Mouse (Mus musculus) midbrain, embryonic 12.5 days (tissue): ENCODE results near the gene Zbtb39. TPM values are rescaled to one million over a fixed set of nuclear protein-coding genes. Genes with fewer than 3 reads are reported as not detected.
"Not testable (repeated sequence)": the region's sequence is repeated elsewhere in the genome, so short reads cannot be mapped to it uniquely, and the experiment has no call there.

ENCODE experiments used
- ATAC-seq: fragments of 200-750 bp; cut with Nextera tagmentation; 2 replicates; pipeline ENCODE4 v1.8.0; 2017; ENCODE audit warnings: low read depth, moderate TSS enrichment, moderate library complexity; ENCODE audit not compliant: low FRiP score
- H3K27ac ChIP-seq: fragments of 300-500 bp; sonication (generic); replicated peaks from 2 replicates; pipeline ENCODE4 v1.5.1; 2016; ENCODE audit warnings: mild to moderate bottlenecking
- H3K27me3 ChIP-seq: fragments of 300-500 bp; sonication (generic); 2 replicates; pipeline ENCODE4 v1.6.1; 2016; ENCODE audit warnings: mild to moderate bottlenecking
- H3K36me3 ChIP-seq: fragments of 300-500 bp; sonication (generic); 2 replicates; pipeline ENCODE4 v1.6.1; 2016
- H3K4me1 ChIP-seq: fragments of 300-500 bp; sonication (generic); 2 replicates; pipeline ENCODE4 v1.6.1; 2016
- H3K4me2 ChIP-seq: fragments of 300-500 bp; sonication (generic); replicated peaks from 2 replicates; pipeline ENCODE4 v1.6.1; 2016; ENCODE audit warnings: mild to moderate bottlenecking, moderate library complexity
- H3K4me3 ChIP-seq: fragments of 300-500 bp; sonication (generic); 2 replicates; pipeline ENCODE4 v1.5.1; 2016; ENCODE audit warnings: mild to moderate bottlenecking
- H3K9ac ChIP-seq: fragments of 300-500 bp; sonication (generic); replicated peaks from 2 replicates; pipeline ENCODE4 v1.6.1; 2016; ENCODE audit warnings: mild to moderate bottlenecking, moderate library complexity
- H3K9me3 ChIP-seq: fragments of 300-500 bp; sonication (generic); 2 replicates; pipeline ENCODE4 v1.6.1; 2016; ENCODE audit warnings: mild to moderate bottlenecking
- WGBS: fragments of 180-500 bp; shearing (Covaris S2); methylation state at CpG from one replicate; pipeline ENCODE4 v1.1.7; 2016; 5-methylcytosine and 5-hydroxymethylcytosine counted together
- polyA plus RNA-seq: library from polyadenylated mRNA; unstranded; fragments of >200 nt; fragmentation: Nextera tagmentation; extraction: Ambion mirVana; gene quantifications from 2 replicates; pipeline ENCODE4 v1.2.1, GENCODE M21; 2016

Gene Zbtb39
- polyA plus RNA-seq, 1 experiment from 2014 or later: 6.2 TPM

DNA sequence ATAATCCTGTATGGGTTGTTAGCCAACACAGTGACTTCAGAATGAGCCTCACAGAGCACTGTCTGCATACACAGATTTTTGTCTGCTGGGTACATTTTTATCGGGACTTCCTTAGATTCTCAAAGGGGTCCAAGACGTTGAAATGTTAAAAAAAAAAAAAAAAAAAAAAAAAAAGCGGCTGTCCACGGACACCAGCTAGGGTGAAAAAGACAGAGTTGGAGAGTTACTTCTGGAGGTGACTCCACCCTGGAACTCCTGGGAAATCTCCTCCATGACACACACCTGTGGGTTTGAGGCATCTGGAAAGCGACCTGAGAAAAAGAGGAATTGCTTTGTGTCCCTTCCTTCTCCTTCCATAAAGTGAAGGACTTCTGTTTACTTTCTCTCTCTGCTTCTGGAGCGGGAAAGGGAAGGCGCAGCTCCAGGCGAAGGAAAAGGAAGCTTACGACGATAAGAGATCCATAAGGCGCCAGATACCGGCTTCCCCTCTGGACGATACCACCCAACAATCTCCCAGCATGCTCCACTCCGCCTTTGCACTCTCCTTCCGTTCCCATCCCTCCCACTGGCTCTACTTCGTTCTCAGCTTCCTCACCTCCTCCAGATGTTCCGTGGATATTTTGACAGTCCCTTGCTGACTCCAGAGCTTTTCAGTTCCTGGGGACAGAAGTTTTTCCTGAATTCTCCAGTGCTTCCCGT, 16.6 kb downstream of the Zbtb39 start:
- Histone ChIP-seq H3K4me3 (0 out of 2 replicates have a peak overlapping the region, but pooled peaks have one; percentile 12), H3K9me3 (no peaks in the 10 kb centered on the region), H3K36me3 (no peaks in the 10 kb centered on the region), H3K27me3 (no peaks in the 10 kb centered on the region), H3K27ac (no peak overlapping the region), H3K4me2 (peak overlapping the region; percentile 32), H3K9ac (no peak overlapping the region), H3K4me1 (no peaks in the 10 kb centered on the region)
- ATAC-seq: no peak
- WGBS: 45% methylated on average over 18 of the region's 18 CpGs

DNA sequence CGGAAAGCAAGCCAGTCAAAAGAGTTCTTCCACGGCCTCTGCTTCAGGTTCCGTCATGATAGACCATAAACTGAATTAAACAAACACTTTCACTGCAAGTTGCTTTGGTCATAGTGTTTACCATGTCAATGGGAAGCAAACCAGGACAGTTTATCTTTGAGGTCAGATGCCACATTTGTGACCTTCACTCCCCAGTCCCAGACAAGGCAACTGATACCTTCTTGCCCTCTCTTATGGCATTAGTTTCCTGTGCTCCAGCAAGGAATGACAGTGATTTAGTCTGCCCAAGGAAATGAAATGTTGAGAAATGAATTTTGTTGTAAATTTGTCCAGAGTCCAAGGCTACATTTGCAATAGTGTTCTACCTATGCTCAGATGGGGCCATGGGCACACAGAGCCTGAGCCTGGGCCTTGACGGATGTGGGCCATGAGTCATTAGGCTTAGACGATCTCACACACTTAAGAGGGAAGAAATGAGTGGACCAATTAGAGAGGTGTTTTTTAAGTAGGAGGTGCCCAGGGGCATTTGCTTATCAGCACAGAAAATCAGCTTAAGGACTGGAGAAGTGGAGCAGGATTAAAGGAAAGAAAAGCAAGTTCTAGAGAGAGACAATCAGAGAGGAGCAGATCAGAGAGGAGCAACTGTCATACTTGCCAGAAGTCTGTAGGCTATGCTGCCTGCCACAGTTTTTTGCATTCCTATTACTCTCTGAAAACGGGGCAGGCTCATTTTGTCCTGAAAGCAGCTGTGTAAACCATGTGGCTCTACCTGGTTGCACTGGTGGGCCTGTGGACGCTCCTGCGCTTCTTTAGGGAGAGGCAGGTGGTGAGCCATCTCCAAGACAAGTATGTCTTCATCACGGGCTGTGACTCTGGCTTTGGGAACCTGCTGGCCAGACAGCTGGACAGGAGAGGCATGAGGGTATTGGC, 20.1 kb downstream of the Zbtb39 start, which contains the start of the genes Rdh1 and Rdh16f1:
Gene Rdh1, plus strand, starts transcription at position 541 of the 930 bp plus-strand sequence.
Gene Rdh16f1, plus strand, starts transcription at position 607 of the 930 bp plus-strand sequence.
- Histone ChIP-seq H3K36me3 (no peaks in the 10 kb centered on the region), H3K4me2 (no peak within 1 kb of the TSS), H3K4me1 (no peaks in the 10 kb centered on the region), H3K27ac (no peak within 1 kb of the TSS), H3K4me3 (no peak within 1 kb of the TSS), H3K9me3 (no peaks in the 10 kb centered on the region), H3K9ac (no peak within 1 kb of the TSS), H3K27me3 (no peaks in the 10 kb centered on the region)
- ATAC-seq: no peak
- 78% methylated on average over 9 of the region's 9 CpGs for WGBS

DNA sequence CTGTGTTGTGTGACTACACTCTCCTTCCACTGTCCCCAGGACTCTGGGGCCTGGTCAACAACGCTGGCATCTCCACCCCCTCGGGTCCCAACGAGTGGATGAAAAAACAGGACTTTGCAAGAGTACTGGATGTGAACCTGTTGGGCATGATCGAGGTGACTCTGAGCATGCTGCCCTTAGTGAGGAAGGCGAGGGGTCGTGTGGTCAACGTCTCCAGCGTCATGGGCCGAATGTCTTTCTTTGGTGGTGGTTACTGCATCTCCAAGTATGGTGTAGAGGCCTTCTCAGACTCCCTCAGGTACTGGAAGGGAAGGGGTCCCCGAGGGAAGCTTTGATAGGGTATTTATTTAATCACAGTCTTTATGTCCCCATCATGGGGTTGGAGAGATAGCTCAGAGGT, 23.6 kb downstream of the Zbtb39 start:
- H3K4me2 ChIP-seq, ATAC-seq, H3K9ac ChIP-seq, H3K4me3 ChIP-seq, H3K36me3 ChIP-seq, H3K27me3 ChIP-seq, H3K9me3 ChIP-seq, H3K27ac ChIP-seq, H3K4me1 ChIP-seq: not testable (repeated sequence)
- WGBS: 90% methylated on average over 10 of the region's 10 CpGs

DNA sequence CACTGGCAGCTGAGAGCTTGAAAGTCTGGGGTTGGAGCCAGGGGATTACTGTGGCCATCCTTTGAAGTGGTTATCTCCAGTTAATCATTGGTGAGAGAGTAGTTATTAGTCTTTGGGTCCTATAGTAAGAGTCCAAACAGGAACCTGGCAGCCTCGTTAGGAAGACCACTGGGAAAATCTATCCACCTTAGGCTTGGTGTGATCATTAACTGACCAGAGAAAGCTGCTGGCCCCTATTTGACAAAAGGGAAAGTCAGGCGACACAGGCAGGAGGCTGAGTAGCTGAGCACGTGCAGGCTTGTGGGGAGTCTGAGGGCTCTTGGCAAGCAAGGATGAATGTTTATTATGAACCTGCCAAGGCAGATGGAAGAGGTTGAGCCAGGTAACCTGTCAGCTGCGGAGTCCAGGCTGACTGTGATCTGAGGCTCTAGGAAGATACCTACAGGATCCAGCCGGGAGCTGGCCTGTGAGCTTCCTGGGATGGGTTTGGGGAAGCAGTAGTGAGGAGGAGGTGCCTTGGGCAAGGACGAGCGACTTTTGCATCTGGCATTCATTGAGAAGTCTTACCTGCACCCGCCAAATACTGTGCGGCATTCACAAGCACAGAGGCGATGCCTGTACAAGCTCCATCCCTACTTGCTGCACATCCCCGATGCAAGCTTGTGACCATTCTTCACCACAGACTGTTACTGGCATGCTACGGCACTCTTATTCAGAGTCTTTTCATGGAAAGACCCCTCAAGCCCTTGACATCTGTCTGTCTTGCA, 24.8 kb downstream of the Zbtb39 start:
- Histone ChIP-seq H3K9ac (no peak overlapping the region), H3K27ac (no peak overlapping the region), H3K4me2 (no peak overlapping the region), H3K27me3 (no peaks in the 10 kb centered on the region), H3K4me3 (no peak overlapping the region), H3K36me3 (no peaks in the 10 kb centered on the region), H3K9me3 (no peaks in the 10 kb centered on the region), H3K4me1 (no peaks in the 10 kb centered on the region)
- no peak for ATAC-seq
- 76% methylated on average over 12 of the region's 12 CpGs for WGBS

DNA sequence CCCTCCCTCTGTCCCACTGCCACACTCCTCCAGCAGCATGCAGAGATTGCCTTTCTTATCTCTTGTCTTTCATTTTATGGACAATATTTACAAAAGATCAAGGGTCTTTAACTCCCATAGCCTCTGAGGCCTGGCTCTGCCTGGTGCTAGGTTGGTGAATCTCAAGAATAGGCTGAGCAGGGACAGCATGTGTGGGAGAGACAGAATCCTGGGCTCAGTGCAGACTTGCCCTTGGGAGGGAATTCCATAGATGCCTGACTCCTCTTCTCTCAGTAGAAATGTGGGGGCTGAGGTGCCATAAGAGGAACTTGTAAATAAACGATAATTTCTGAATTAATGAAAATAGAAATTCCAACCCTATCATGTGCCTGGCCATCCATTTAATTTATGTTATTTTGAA, 27.2 kb downstream of the Zbtb39 start:
- H3K4me1 ChIP-seq: no peaks in the 10 kb centered on the region
- H3K36me3 ChIP-seq: no peaks in the 10 kb centered on the region
- H3K27ac ChIP-seq: no peak overlapping the region
- H3K4me2 ChIP-seq: no peak overlapping the region
- H3K4me3 ChIP-seq: no peak overlapping the region
- no peaks in the 10 kb centered on the region for H3K9me3 ChIP-seq
- no peak overlapping the region for H3K9ac ChIP-seq
- no peak for ATAC-seq
- 84% methylated on average over 1 of the region's 1 CpGs for WGBS
- no peaks in the 10 kb centered on the region for H3K27me3 ChIP-seq

DNA sequence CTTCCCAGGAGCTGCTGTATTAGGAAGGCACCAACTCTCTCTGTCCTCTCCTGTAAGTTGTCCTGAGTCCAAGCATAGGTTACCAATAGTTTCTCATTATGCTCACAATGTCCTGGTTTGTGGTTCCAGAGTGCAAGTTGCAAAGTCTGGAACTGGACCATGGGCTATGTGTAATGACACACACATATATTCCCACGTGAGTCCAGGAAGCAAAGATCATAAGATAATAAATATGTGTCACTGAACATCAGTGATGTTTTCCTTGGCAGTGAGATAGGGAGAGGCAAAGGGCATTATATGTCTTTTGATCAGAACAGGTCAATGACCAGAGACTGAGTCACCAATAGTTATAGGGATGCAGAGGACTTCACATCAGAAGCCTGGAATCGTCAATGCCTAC, 36.7 kb downstream of the Zbtb39 start, which contains the start of gene Rdh9:
Gene Rdh9, plus strand, starts transcription at position 376 of the 400 bp plus-strand sequence.
- no peak within 1 kb of the TSS for H3K4me2 ChIP-seq
- 90% methylated on average over 2 of the region's 2 CpGs for WGBS
- ATAC-seq: no peak

DNA sequence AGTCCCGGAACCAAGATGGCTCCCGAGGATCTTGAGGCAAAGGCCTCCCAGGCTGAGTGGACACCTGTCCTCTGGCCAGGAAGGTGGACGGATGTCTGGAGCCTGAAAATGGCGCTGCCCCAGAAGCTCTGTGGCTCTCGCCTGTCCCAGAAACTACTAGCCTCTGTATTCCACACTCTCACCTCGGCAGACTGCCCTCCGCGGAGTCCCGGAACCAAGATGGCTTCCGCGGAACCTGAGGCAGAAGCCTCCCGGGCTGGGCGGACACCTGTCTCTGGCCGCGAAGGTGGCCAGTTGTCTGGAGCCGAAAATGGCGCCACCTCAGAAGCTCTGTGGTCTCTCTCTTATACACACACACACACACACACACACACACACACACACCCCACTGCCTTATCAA, 43.0 kb downstream of the Zbtb39 start:
- H3K4me1 ChIP-seq, ATAC-seq, H3K4me2 ChIP-seq, H3K9me3 ChIP-seq, H3K27ac ChIP-seq, H3K9ac ChIP-seq, H3K36me3 ChIP-seq, H3K27me3 ChIP-seq, H3K4me3 ChIP-seq: not testable (repeated sequence)
- WGBS: 92% methylated on average over 17 of the region's 17 CpGs

More for the DNA sequence above, 36.7 kb downstream of the Zbtb39 start, which contains the start of gene Rdh9:
- Histone ChIP-seq H3K9me3 (no peaks in the 10 kb centered on the region), H3K4me3 (no peak within 1 kb of the TSS), H3K36me3 (no peaks in the 10 kb centered on the region), H3K4me1 (no peaks in the 10 kb centered on the region), H3K27ac (no peak within 1 kb of the TSS), H3K9ac (no peak within 1 kb of the TSS), H3K27me3 (no peaks in the 10 kb centered on the region)

DNA sequence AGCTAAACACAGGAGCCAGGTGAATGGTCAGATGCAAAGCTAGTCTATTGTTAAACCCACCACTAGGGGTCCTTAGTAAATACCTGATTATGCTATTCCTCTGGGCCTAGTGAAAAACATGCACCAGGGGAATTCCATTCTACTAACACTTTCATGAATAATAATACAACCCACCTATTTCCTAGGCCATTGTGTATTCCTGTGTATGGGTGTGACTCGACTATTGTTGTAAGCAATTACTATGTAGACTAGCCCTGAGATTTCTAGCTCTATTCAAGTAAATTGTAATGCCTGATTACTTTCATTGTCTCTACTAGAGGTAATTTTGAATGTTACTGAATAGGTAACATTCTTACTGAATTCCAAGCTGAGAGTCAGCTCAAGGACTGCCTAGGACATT, 46.1 kb downstream of the Zbtb39 start:
- not testable (repeated sequence) for H3K36me3 ChIP-seq, H3K9me3 ChIP-seq, H3K4me3 ChIP-seq, H3K27me3 ChIP-seq, ATAC-seq, H3K27ac ChIP-seq, H3K9ac ChIP-seq, H3K4me1 ChIP-seq, H3K4me2 ChIP-seq
- WGBS: 87% methylated on average over 1 of the region's 1 CpGs

Other genes with a start within 250 kb of the Zbtb39 start
- 0.89 and 1.6 TPM in 2 replicates for gene Stac3, start 237.9 kb upstream of the Zbtb39 start, polyA plus RNA-seq
- 7.0 and 7.6 TPM in 2 replicates for gene Ndufa4l2, start 224.6 kb upstream of the Zbtb39 start, polyA plus RNA-seq
- 75.1 and 77.8 TPM in 2 replicates for gene Shmt2, start 217.1 kb upstream of the Zbtb39 start, polyA plus RNA-seq
- 55.9 and 58.2 TPM in 2 replicates for gene Nxph4, start 205.0 kb upstream of the Zbtb39 start, polyA plus RNA-seq
- gene Lrp1, start 118.4 kb upstream of the Zbtb39 start, polyA plus RNA-seq: 94.0 and 98.1 TPM in 2 replicates
- gene Stat6, start 96.6 kb upstream of the Zbtb39 start, polyA plus RNA-seq: 6.1 and 9.0 TPM in 2 replicates
- gene Nemp1, start 72.6 kb upstream of the Zbtb39 start, polyA plus RNA-seq: 10.0 and 10.3 TPM in 2 replicates
- gene Nab2, start 71.0 kb upstream of the Zbtb39 start, polyA plus RNA-seq: 3.7 and 4.5 TPM in 2 replicates
- 0.47 and 0.71 TPM in 2 replicates for gene Myo1a, start 34.4 kb upstream of the Zbtb39 start, polyA plus RNA-seq
- not detected in 2 replicates for gene Tac2, start 15.1 kb upstream of the Zbtb39 start, polyA plus RNA-seq
- 0.41 and 0.46 TPM in 2 replicates for gene Gpr182, start 12.2 kb downstream of the Zbtb39 start, polyA plus RNA-seq
- gene Rdh1, start 20.2 kb downstream of the Zbtb39 start, polyA plus RNA-seq: 0.06 TPM in 1 of 2 replicates, not detected in the other
- 0.09 TPM in 1 of 2 replicates, not detected in the other for gene Rdh16f1, start 20.2 kb downstream of the Zbtb39 start, polyA plus RNA-seq
- 0.16 TPM in 1 of 2 replicates, not detected in the other for gene Rdh9, start 36.8 kb downstream of the Zbtb39 start, polyA plus RNA-seq
- not detected in 2 replicates for gene Rdh16, start 61.6 kb downstream of the Zbtb39 start, polyA plus RNA-seq
- not detected in 2 replicates for gene Rdh19, start 110.4 kb downstream of the Zbtb39 start, polyA plus RNA-seq
- not detected in 2 replicates for gene Rdh16f2, start 126.9 kb downstream of the Zbtb39 start, polyA plus RNA-seq
- not detected in 2 replicates for gene Rdh7, start 149.3 kb downstream of the Zbtb39 start, polyA plus RNA-seq
- gene Sdr9c7, start 159.0 kb downstream of the Zbtb39 start, polyA plus RNA-seq: not detected in 2 replicates